8 mouse cellular contexts compared by ENCODE assay signal in genomic region chr7:30219293-30220007, GRCm38 (mm10). TPM values are rescaled to one million over a fixed set of nuclear protein-coding genes. Genes with fewer than 3 reads are reported as not detected.
DNase-seq lines count a peak whose midpoint lies in the region; ATAC-seq and TF ChIP-seq lines count a peak whose summit lies in the region.

No protein-coding gene starts in this region.

- TF ChIP-seq CTCF in cerebellum, adult 2 months (IDR thresholded peaks at IDR 0.05; ENCODE audit: borderline replicate concordance, insufficient read depth, low read depth, low read length), result no peak

- TF ChIP-seq POLR2A in cerebellum, adult 2 months (IDR thresholded peaks at IDR 0.05; ENCODE audit: borderline replicate concordance, insufficient read depth, low read length), result peak; percentile 44; the same call in 1 of the 2 replicates
- TF ChIP-seq POLR2A in limb, embryonic 14.5 days (IDR thresholded peaks at IDR 0.05; ENCODE audit: borderline replicate concordance, extremely low read depth, insufficient read depth, insufficient read length), result no peak

- no peaks in the 10 kb centered on the region for H3K9me3 ChIP-seq in forebrain, embryonic 12.5 days
- H3K9me3 ChIP-seq in hindbrain, embryonic 15.5 days, result no peaks in the 10 kb centered on the region
- H3K9me3 ChIP-seq in limb, embryonic 14.5 days (ENCODE audit: control insufficient read depth, low read length), result no peaks in the 10 kb centered on the region
- H3K9me3 ChIP-seq in midbrain, embryonic 14.5 days (ENCODE audit: control insufficient read depth, low read length), result no peaks in the 10 kb centered on the region

- peak overlapping the region; percentile 71 for H3K4me3 ChIP-seq in cerebellum, adult 2 months (replicated peaks; ENCODE audit: insufficient read depth, low read depth, low read length)
- H3K4me3 ChIP-seq in forebrain, embryonic 12.5 days (replicated peaks), result peak overlapping the region; percentile 38
- peak overlapping the region; percentile 40 for H3K4me3 ChIP-seq in hindbrain, embryonic 15.5 days
- H3K4me3 ChIP-seq in limb, embryonic 14.5 days (replicated peaks; ENCODE audit: low read length), result peak overlapping the region; percentile 43
- H3K4me3 ChIP-seq in midbrain, embryonic 14.5 days (replicated peaks; ENCODE audit: low read depth, low read length), result peak overlapping the region; percentile 43

- H3K9ac ChIP-seq in forebrain, embryonic 12.5 days, result peak overlapping the region; percentile 51
- peak overlapping the region; percentile 44 for H3K9ac ChIP-seq in hindbrain, embryonic 15.5 days
- H3K9ac ChIP-seq in limb, embryonic 14.5 days (ENCODE audit: low read depth, low read length, severe bottlenecking), result peak overlapping the region; percentile 55
- peak overlapping the region; percentile 57 for H3K9ac ChIP-seq in midbrain, embryonic 14.5 days (replicated peaks; ENCODE audit: low read length)

- peaks cover 17% of the 10 kb centered on the region for H3K36me3 ChIP-seq in forebrain, embryonic 12.5 days (replicated peaks)
- H3K36me3 ChIP-seq in hindbrain, embryonic 15.5 days, result peaks cover 16% of the 10 kb centered on the region
- H3K36me3 ChIP-seq in limb, embryonic 14.5 days (ENCODE audit: control insufficient read depth, insufficient read depth, low read length), result peaks cover 12% of the 10 kb centered on the region
- H3K36me3 ChIP-seq in midbrain, embryonic 14.5 days (ENCODE audit: control insufficient read depth, insufficient read depth, low read length), result peaks cover 16% of the 10 kb centered on the region

- H3K4me1 ChIP-seq in cerebellum, adult 2 months (ENCODE audit: control insufficient read depth, insufficient read depth, low read length), result peaks cover 7% of the 10 kb centered on the region; the same call in 1 of the 2 replicates
- H3K4me1 ChIP-seq in forebrain, embryonic 12.5 days, result peaks cover 15% of the 10 kb centered on the region
- H3K4me1 ChIP-seq in hindbrain, embryonic 15.5 days (replicated peaks), result peaks cover 12% of the 10 kb centered on the region
- H3K4me1 ChIP-seq in limb, embryonic 14.5 days (ENCODE audit: control insufficient read depth, insufficient read depth, low read length), result peaks cover 8% of the 10 kb centered on the region
- H3K4me1 ChIP-seq in midbrain, embryonic 14.5 days (ENCODE audit: control insufficient read depth, insufficient read depth, low read length), result peaks cover 7% of the 10 kb centered on the region; the same call in 1 of the 2 replicates

- DNase-seq in cerebellum, adult 2 months, result peak; percentile 58 to 70
- no peak for DNase-seq in cerebellum, adult 11 months
- DNase-seq in Muller cell, postnatal 12 days (ENCODE audit: inconsistent ontology term), result peak; percentile 43
- DNase-seq in limb, embryonic 14.5 days (ENCODE audit: low spot score), result peak; percentile 60
- peak; percentile 87 for DNase-seq in midbrain, embryonic 14.5 days
- DNase-seq in thymus, postnatal 10 days (ENCODE audit: low spot score in 2 of 2), result peak; percentile 31 to 36

- H3K27ac ChIP-seq in cerebellum, adult 2 months (ENCODE audit: insufficient read depth, low read length), result peak overlapping the region; percentile 75
- no peak overlapping the region for H3K27ac ChIP-seq in forebrain, embryonic 12.5 days
- H3K27ac ChIP-seq in hindbrain, embryonic 15.5 days (replicated peaks), result peak overlapping the region; percentile 76
- H3K27ac ChIP-seq in limb, embryonic 14.5 days (replicated peaks; ENCODE audit: low read depth, low read length), result peak overlapping the region; percentile 61; the same call in 1 of the 2 replicates
- peak overlapping the region; percentile 62 for H3K27ac ChIP-seq in midbrain, embryonic 14.5 days (replicated peaks; ENCODE audit: low read depth, low read length)

- 5% methylated on average over 16 of the region's 16 CpGs for WGBS in cerebellum, adult 2 months
- WGBS in forebrain, embryonic 12.5 days, result 6% methylated on average over 16 of the region's 16 CpGs
- WGBS in hindbrain, embryonic 15.5 days, result 5% methylated on average over 16 of the region's 16 CpGs
- 5% methylated on average over 16 of the region's 16 CpGs for WGBS in limb, embryonic 14.5 days
- 4% methylated on average over 16 of the region's 16 CpGs for WGBS in midbrain, embryonic 14.5 days

- peak overlapping the region; percentile 71 for H3K4me2 ChIP-seq in forebrain, embryonic 12.5 days
- H3K4me2 ChIP-seq in hindbrain, embryonic 15.5 days, result peak overlapping the region; percentile 83
- H3K4me2 ChIP-seq in limb, embryonic 14.5 days (replicated peaks; ENCODE audit: low read depth, low read length, severe bottlenecking), result peak overlapping the region; percentile 75
- H3K4me2 ChIP-seq in midbrain, embryonic 14.5 days (ENCODE audit: low read length), result peak overlapping the region; percentile 91

- no peaks in the 10 kb centered on the region for H3K27me3 ChIP-seq in cerebellum, adult 2 months (ENCODE audit: control insufficient read depth, insufficient read depth, low read length)
- H3K27me3 ChIP-seq in forebrain, embryonic 12.5 days, result no peaks in the 10 kb centered on the region
- H3K27me3 ChIP-seq in hindbrain, embryonic 15.5 days, result no peaks in the 10 kb centered on the region
- no peaks in the 10 kb centered on the region for H3K27me3 ChIP-seq in limb, embryonic 14.5 days (ENCODE audit: control insufficient read depth, insufficient read depth, low read length)
- no peaks in the 10 kb centered on the region for H3K27me3 ChIP-seq in midbrain, embryonic 14.5 days (ENCODE audit: control insufficient read depth, insufficient read depth, low read length)

- peak; percentile 53 for ATAC-seq in forebrain, embryonic 12.5 days (ENCODE audit: low FRiP score)
- ATAC-seq in hindbrain, embryonic 15.5 days (ENCODE audit: low FRiP score, low read depth), result peak; percentile 49; the same call in 1 of the 2 replicates
- ATAC-seq in limb, embryonic 14.5 days (ENCODE audit: low FRiP score, low read depth), result peak; percentile 79
- peak; percentile 56 for ATAC-seq in midbrain, embryonic 14.5 days (ENCODE audit: low FRiP score, low TSS enrichment)

RNA-seq across cellular contexts. Expression of gene Polr2i, which starts 12.3 kb away (rescaled TPM):
- polyA plus RNA-seq in cerebellum, adult 2 months (2012; rRNA removed), result 167 and 182 TPM in 2 replicates
- 164 TPM in 2 replicates for polyA plus RNA-seq in forebrain, embryonic 12.5 days (2016; fragmentation: Nextera tagmentation; extraction: Ambion mirVana)
- polyA plus RNA-seq in hindbrain, embryonic 15.5 days (2015; fragmentation: Nextera tagmentation; extraction: Ambion mirVana), result 176 and 178 TPM in 2 replicates
- 227 and 250 TPM in 2 replicates for polyA plus RNA-seq in limb, embryonic 14.5 days (2012; rRNA removed)
- 180 and 186 TPM in 2 replicates for polyA plus RNA-seq in limb, embryonic 14.5 days (2014; fragmentation: Nextera tagmentation; extraction: Ambion mirVana)
- polyA plus RNA-seq in midbrain, embryonic 14.5 days (2014; fragmentation: Nextera tagmentation; extraction: Ambion mirVana), result 176 and 240 TPM in 2 replicates

RNA-seq across cellular contexts. Expression of gene Tbcb, which starts 12.6 kb away (rescaled TPM):
- polyA plus RNA-seq in cerebellum, adult 2 months (2012; rRNA removed), result 134 and 147 TPM in 2 replicates
- polyA plus RNA-seq in forebrain, embryonic 12.5 days (2016; fragmentation: Nextera tagmentation; extraction: Ambion mirVana), result 245 and 256 TPM in 2 replicates
- polyA plus RNA-seq in hindbrain, embryonic 15.5 days (2015; fragmentation: Nextera tagmentation; extraction: Ambion mirVana), result 430 and 435 TPM in 2 replicates
- polyA plus RNA-seq in limb, embryonic 14.5 days (2012; rRNA removed), result 78.9 and 90.3 TPM in 2 replicates
- 168 and 185 TPM in 2 replicates for polyA plus RNA-seq in limb, embryonic 14.5 days (2014; fragmentation: Nextera tagmentation; extraction: Ambion mirVana)
- 337 and 360 TPM in 2 replicates for polyA plus RNA-seq in midbrain, embryonic 14.5 days (2014; fragmentation: Nextera tagmentation; extraction: Ambion mirVana)

RNA-seq across cellular contexts. Expression of gene Ovol3, which starts 16.1 kb away (rescaled TPM):
- polyA plus RNA-seq in cerebellum, adult 2 months (2012; rRNA removed), result not detected in 2 replicates
- 0.28 TPM in 1 of 2 replicates, not detected in the other for polyA plus RNA-seq in forebrain, embryonic 12.5 days (2016; fragmentation: Nextera tagmentation; extraction: Ambion mirVana)
- not detected in 2 replicates for polyA plus RNA-seq in hindbrain, embryonic 15.5 days (2015; fragmentation: Nextera tagmentation; extraction: Ambion mirVana)
- 0.24 and 0.42 TPM in 2 replicates for polyA plus RNA-seq in limb, embryonic 14.5 days (2012; rRNA removed)
- polyA plus RNA-seq in limb, embryonic 14.5 days (2014; fragmentation: Nextera tagmentation; extraction: Ambion mirVana), result 0.29 and 0.72 TPM in 2 replicates
- not detected in 2 replicates for polyA plus RNA-seq in midbrain, embryonic 14.5 days (2014; fragmentation: Nextera tagmentation; extraction: Ambion mirVana)

RNA-seq across cellular contexts. Expression of gene Capns1, which starts 20.8 kb away (rescaled TPM):
- polyA plus RNA-seq in cerebellum, adult 2 months (2012; rRNA removed), result 463 and 475 TPM in 2 replicates
- polyA plus RNA-seq in forebrain, embryonic 12.5 days (2016; fragmentation: Nextera tagmentation; extraction: Ambion mirVana), result 44.5 and 51.3 TPM in 2 replicates
- polyA plus RNA-seq in hindbrain, embryonic 15.5 days (2015; fragmentation: Nextera tagmentation; extraction: Ambion mirVana), result 86.4 and 88.3 TPM in 2 replicates
- polyA plus RNA-seq in limb, embryonic 14.5 days (2012; rRNA removed), result 392 and 597 TPM in 2 replicates
- polyA plus RNA-seq in limb, embryonic 14.5 days (2014; fragmentation: Nextera tagmentation; extraction: Ambion mirVana), result 116 and 117 TPM in 2 replicates
- 53.0 and 70.5 TPM in 2 replicates for polyA plus RNA-seq in midbrain, embryonic 14.5 days (2014; fragmentation: Nextera tagmentation; extraction: Ambion mirVana)

RNA-seq across cellular contexts. Expression of gene Cox7a1, which starts 35.5 kb away (rescaled TPM):
- polyA plus RNA-seq in cerebellum, adult 2 months (2012; rRNA removed), result 24.7 and 32.0 TPM in 2 replicates
- polyA plus RNA-seq in forebrain, embryonic 12.5 days (2016; fragmentation: Nextera tagmentation; extraction: Ambion mirVana), result 3.0 and 3.7 TPM in 2 replicates
- 5.2 and 7.1 TPM in 2 replicates for polyA plus RNA-seq in hindbrain, embryonic 15.5 days (2015; fragmentation: Nextera tagmentation; extraction: Ambion mirVana)
- polyA plus RNA-seq in limb, embryonic 14.5 days (2012; rRNA removed), result 1.5 and 2.7 TPM in 2 replicates
- 3.3 and 4.5 TPM in 2 replicates for polyA plus RNA-seq in limb, embryonic 14.5 days (2014; fragmentation: Nextera tagmentation; extraction: Ambion mirVana)
- polyA plus RNA-seq in midbrain, embryonic 14.5 days (2014; fragmentation: Nextera tagmentation; extraction: Ambion mirVana), result 5.5 TPM in 2 replicates
